Mouse (Mus musculus) frontal cortex, postnatal 36 days (tissue): ENCODE measurements around the gene Neurl4.
A peak's percentile ranks its signal among the peaks of the same experiment; 100 is the strongest.
"Not testable (repeated sequence)": the region's sequence is repeated elsewhere in the genome, so short reads cannot be mapped to it uniquely, and the experiment has no call there.

ENCODE experiments used
- DNase-seq, 2 experiments: peaks; one replicate each; pipeline ENCODE4 v3.0.0; 2022; ENCODE audit warnings: low spot score in 2 of 2

The Neurl4 gene

GRCm38 (mm10) chr11:69900471-69901405, at the start of gene Neurl4, which contains the start of gene 2810408A11Rik:
Gene Neurl4, plus strand, starts transcription at chr11:69901072.
Gene 2810408A11Rik, minus strand, starts transcription at chr11:69900987.
- DNase-seq: peak; percentile 85 to 87

DNA sequence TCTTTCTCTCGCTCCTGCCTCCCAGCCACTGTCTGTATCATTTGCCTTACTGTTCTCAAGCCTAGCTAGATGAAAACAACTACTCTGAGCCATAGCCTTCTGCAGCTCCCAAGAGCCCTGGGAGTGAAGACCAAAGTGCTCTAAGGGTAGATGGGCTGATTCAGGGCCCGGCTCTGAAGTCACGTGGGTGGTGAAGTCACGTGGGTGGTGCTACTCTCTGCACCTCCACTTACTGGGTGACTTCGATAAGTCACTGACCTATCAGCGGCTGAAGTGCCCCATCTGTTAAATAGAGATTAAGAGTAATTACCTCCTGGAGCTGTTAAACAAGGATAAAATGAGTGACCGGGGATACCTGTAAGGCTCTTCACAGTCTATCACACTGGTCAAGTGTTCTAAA, 46.9 kb upstream of the Neurl4 start:
- DNase-seq: no peak

DNA sequence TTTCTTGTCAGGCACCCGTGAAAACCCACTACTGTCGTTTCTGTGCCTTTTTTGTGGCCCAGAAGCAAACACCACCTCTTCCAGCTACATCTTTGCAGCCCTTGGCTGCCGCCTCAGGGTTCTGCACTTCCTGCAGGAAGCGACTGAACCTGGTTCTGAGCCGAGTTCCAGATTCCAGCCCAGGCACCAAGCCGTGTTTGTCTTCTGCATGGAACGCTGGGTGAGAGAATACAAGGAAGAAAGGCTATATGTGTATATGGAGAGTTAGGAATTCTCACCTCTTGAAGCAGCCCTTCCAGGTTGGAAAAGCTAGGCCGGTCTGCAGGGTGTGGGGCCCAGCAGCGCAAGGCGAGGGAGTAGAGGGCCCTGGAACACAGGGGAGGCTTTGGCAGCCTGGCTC, 46.2 kb upstream of the Neurl4 start:
- no peak for DNase-seq

- DNase-seq: no peak
Observed at GRCm38 (mm10) chr11:69855347-69855746, 45.5 kb upstream of the Neurl4 start.

DNA sequence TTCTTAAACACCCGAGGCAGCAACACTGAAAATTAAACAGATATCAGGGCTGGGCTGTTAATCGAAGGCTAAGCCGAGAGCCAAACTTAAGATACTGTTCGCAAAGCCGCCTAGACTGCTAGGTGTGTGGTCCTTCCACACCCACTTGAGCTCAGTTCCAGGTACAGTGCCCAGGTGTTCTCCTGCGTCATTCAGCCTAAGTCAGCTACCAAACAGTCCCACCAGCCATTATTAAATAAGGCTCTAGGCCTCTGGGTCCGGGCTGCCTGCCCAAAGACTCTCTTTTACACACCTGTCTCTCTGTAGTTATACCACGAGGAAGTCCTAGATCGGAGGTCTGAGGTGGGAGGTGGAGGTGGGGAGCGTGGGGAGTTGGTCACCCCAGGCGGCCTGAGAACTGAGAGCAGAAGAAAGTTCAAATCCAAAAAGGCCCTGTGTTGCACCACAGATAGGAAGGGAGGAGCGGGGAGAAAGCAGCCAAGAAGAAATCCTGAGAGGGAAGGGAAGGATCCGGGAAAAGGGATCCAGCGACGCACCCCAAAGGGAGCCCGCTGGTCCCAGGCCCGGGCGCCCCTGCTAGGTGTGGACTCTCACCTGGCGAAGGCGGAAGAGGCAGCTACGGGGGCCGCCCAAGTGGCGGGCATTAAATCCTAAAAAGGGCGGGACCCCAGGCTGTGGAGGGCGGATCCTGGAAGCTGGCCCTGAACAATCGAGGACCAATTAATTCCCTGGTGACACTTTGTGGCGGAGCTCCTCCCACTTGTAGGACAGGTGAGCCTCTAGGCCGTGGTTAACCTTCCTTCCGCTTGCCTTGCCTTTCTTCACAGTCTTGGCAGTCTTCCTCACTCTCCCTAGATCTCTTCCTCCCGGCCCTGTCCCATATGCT, 42.5 kb upstream of the Neurl4 start, which contains the start of gene Tnk1:
Gene Tnk1 (minus strand): TSS at position 618 of the 886 bp plus-strand sequence.
- no peak for DNase-seq

- not testable (repeated sequence) for DNase-seq
Observed at GRCm38 (mm10) chr11:69863729-69864128, 37.1 kb upstream of the Neurl4 start.

GRCm38 (mm10) chr11:69864138-69864860, 36.6 kb upstream of the Neurl4 start:
- DNase-seq: no peak

DNA sequence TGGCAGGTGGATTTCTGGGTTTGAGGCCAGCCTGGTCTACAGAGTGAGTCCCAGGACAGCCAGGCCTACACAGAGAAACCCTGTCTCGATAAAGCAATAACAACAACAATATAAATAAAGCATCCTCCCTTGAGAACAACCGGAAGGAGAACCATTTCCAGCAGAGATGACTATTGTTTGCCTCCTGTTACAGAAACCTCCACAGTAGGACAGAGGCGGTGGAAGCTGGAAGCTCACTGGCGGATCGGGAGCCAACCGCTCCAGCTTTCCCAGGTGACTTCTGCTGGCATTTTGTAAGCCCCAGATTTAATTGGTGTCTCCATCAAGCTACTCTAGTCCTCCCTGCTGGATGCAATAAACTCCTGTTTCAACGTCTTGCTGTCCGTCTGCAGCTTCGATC, 35.3 kb upstream of the Neurl4 start:
- no peak for DNase-seq

DNA sequence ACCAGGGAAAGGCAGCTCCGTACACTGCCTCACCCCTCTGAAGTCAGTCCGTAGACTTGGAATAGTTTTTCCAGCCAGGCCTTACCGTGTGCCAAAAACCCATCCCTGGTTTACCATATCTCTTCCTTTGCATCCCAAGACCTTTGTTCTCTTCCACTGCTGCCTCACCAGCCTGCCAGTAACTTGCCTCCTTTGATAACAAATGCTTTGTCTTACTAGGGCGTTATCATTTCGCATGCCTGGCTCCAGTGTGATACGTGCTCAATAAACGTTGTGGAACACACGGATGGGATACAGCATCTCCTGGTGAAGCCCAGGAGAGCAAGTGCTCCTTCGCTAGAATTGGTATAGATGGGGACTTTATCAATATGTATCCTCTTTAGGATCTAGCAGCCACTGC, 33.5 kb upstream of the Neurl4 start:
- no peak for DNase-seq

GRCm38 (mm10) chr11:69870289-69871069, 30.4 kb upstream of the Neurl4 start:
- no peak for DNase-seq

DNA sequence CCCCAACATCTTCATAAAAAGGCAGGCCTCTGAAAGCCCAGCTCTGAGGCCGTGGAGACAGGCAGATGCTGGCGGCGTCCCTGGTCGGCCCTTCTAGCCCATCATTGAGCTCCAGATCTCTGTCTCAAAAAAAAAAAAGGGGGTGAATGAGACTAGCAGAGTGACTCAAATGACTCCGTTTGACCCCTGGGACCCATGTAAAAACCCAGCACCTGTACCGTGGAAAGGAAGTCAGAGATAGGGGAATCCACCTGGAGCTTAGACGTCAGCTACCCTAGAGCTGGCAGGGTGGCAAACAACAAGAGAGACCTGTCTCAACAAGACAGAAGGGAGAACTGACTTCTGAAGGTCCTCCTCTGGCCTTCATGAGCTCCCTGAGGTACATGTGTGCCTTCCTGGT, 29.1 kb upstream of the Neurl4 start:
- no peak for DNase-seq

DNA sequence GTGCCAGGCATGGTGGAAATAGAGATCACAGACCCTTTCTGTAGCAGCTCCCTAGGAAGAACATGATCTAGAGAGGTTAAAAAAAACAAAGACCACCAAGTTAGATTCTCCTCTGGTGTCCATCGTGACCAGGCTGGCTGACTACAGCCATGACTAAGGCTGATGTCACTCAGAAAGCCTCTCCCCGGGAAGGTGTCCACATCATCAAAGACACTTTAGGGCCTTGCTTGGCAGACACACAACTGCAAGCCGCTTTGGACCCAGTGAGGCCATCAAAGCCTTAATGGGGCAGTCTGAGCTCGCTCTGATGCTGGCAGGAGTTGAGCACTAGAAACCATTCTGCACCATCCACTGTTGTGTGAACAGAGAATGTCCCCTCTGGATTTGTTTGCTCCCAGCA, 28.4 kb upstream of the Neurl4 start:
- no peak for DNase-seq

GRCm38 (mm10) chr11:69876186-69876585, 24.7 kb upstream of the Neurl4 start:
- DNase-seq: peak in 1 of 2 experiments; percentile 27

- DNase-seq: peak; percentile 71 to 72
Observed at GRCm38 (mm10) chr11:69876867-69877266, 24.0 kb upstream of the Neurl4 start.

- DNase-seq: no peak
Observed at GRCm38 (mm10) chr11:69877878-69878277, 23.0 kb upstream of the Neurl4 start, which contains the start of gene Tmem95. Gene Tmem95, minus strand, starts transcription at chr11:69878018.

DNA sequence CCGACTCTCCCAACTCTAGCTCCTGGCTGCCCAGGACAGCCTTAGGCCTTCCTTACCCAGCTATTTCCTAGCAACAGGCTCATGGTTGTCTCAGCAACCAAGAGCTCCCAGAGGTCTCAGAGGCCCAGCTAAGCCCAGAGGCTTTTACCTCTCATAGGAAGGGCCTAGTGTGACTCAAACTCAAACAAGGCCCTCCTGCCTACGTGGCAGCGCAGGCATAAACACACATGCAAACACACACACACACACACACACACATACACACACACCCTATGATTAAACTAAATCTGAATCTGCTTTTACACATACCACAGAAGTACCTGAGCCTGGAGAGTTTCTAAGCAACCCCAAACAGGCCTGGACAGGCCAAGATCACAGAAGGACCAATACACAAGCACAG, 22.5 kb upstream of the Neurl4 start:
- DNase-seq: no peak

GRCm38 (mm10) chr11:69878952-69879351, 21.9 kb upstream of the Neurl4 start:
- DNase-seq: no peak

- DNase-seq: no peak
Observed at GRCm38 (mm10) chr11:69879711-69880110, 21.2 kb upstream of the Neurl4 start.

GRCm38 (mm10) chr11:69880506-69880852, 20.4 kb upstream of the Neurl4 start:
- peak in 1 of 2 experiments; percentile 39 for DNase-seq

DNA sequence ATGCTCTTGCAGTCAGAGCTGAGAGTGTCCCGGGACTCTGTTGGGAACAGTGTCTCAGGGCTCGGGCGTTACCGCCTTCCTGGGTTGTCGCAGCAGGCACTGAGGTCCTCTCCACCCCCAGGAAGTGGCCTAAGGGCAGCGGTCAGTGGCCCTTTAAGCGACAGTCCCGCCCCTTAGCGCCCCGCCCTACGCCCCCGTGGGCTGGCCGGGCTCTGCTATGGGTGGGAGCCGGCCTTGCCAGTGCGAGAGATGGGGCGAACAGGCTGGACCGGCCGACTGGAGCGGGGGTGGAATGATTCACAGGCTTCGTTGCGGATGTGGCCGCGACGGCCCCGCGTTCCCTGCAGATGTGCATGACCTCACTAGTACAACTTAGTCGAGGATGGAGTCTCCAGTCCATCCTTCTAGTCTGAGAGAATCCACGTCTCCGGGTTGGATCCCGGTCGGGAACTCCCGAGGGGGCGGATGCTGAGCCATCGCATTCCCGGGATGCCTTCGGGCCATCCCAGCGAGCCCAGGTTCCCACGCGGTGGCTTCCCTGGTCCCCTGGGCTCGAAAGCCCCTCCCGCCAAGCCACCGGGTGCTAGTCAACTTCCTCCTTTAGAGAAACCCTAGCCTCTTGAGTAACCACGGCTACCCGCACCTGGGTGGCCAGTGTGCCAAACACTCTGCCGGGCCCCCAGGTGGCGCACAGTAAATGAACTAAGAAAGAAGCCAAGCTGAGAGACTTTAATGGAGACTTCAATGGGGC, 19.8 kb upstream of the Neurl4 start, which contains the start of gene Kctd11:
Gene Kctd11 (minus strand): TSS at position 554 of the 751 bp plus-strand sequence.
- DNase-seq: peak; percentile 53 to 64
